Mouse (Mus musculus) ES-E14 (cell line): ENCODE measurements around the gene Tctn1. TPM values are rescaled to one million over a fixed set of nuclear protein-coding genes. Genes with fewer than 3 reads are reported as not detected.

ENCODE experiments used
- DNase-seq: peaks from one replicate; pipeline ENCODE4 v3.0.0-alpha.2; 2013; ENCODE audit warnings: low read depth, low spot score
- H3K27ac ChIP-seq: 2 replicates; pipeline ENCODE4 v1.5.1; 2012; ENCODE audit warnings: low read depth, mild to moderate bottlenecking, low read length, moderate library complexity, mixed read lengths; ENCODE audit not compliant: poor library complexity, insufficient read depth, severe bottlenecking
- H3K36me3 ChIP-seq: 2 replicates; pipeline ENCODE4 v1.6.1; 2012; ENCODE audit warnings: mild to moderate bottlenecking, low read length, moderate library complexity, mixed read lengths; ENCODE audit not compliant: control insufficient read depth, poor library complexity, insufficient read depth, severe bottlenecking
- H3K4me1 ChIP-seq, 2 experiments: fragments of 150-350 bp in 1 of 2; sonication (generic) in 1 of 2; 2 replicates each; pipeline ENCODE4 v1.6.1; 2012; ENCODE audit warnings: low read length in 2 of 2, mild to moderate bottlenecking in 1 of 2, mixed read lengths in 1 of 2; ENCODE audit not compliant: control insufficient read depth in 2 of 2, insufficient read depth in 2 of 2, poor library complexity in 1 of 2
- H3K4me3 ChIP-seq, 2 experiments: fragments of 150-350 bp in 1 of 2; sonication (generic) in 1 of 2; 2 replicates each; pipeline ENCODE4 v1.5.1; 2012; ENCODE audit warnings: low read length in 2 of 2, low read depth in 1 of 2, mild to moderate bottlenecking in 1 of 2, mixed read lengths in 1 of 2; ENCODE audit not compliant: insufficient read depth in 1 of 2, poor library complexity in 1 of 2, severe bottlenecking in 1 of 2
- H3K9ac ChIP-seq: 2 replicates; pipeline ENCODE4 v1.6.1; 2012; ENCODE audit warnings: low read depth, mild to moderate bottlenecking, low read length, mixed read lengths; ENCODE audit not compliant: poor library complexity, insufficient read depth, severe bottlenecking
- H3K9me3 ChIP-seq: fragments of 150-350 bp; sonication (generic); 2 replicates; pipeline ENCODE4 v1.6.1; 2012; ENCODE audit warnings: low read depth, mild to moderate bottlenecking, low read length; ENCODE audit not compliant: control insufficient read depth, insufficient read depth
- CHD2 ChIP-seq: IDR thresholded peaks from 2 replicates; pipeline ENCODE4 v1.6.1; 2014; ENCODE audit warnings: mild to moderate bottlenecking, low read depth, low read length, inconsistent platforms
- HCFC1 ChIP-seq: IDR thresholded peaks from 2 replicates; pipeline ENCODE4 v1.6.1; 2012; ENCODE audit warnings: low read length, inconsistent platforms, borderline replicate concordance; ENCODE audit not compliant: insufficient read depth
- MAFK ChIP-seq: IDR thresholded peaks from 2 replicates; pipeline ENCODE4 v1.6.1; 2014; ENCODE audit warnings: mild to moderate bottlenecking, low read depth, low read length, inconsistent platforms; ENCODE audit not compliant: insufficient read depth
- ZC3H11A ChIP-seq: IDR thresholded peaks from 2 replicates; pipeline ENCODE4 v1.6.1; 2012; ENCODE audit warnings: low read depth, mild to moderate bottlenecking, inconsistent platforms, low read length, borderline replicate concordance
- ZNF384 ChIP-seq: IDR thresholded peaks from 2 replicates; pipeline ENCODE4 v1.6.1; 2012; ENCODE audit warnings: low read depth, low read length, inconsistent platforms
- in situ Hi-C, 2 experiments: fragments of 600-800 bp; cut with MboI; formaldehyde crosslinking; loops; one replicate each; pipeline ENCODE4 v1.15.1; 2025; ENCODE audit warnings: low sequenced_read_pairs in 2 of 2, inconsistent platforms in 1 of 2; ENCODE audit not compliant: unreplicated experiment in 2 of 2
- total RNA-seq: library from RNA; depleted of rRNA; stranded (reverse); fragments of 300-350 nt; gene quantifications from 2 replicates; pipeline ENCODE4 v1.2.3, GENCODE M21; 2012; rRNA removed

Gene Tctn1
- total RNA-seq, result 15.4 and 23.7 TPM in 2 replicates

- peak within 1 kb of the TSS; percentile 94 for H3K9ac ChIP-seq
- no peak within 1 kb of the TSS for H3K27ac ChIP-seq
- H3K9me3 ChIP-seq, result no peaks in the 10 kb centered on the region
Measured at GRCm38 (mm10) chr5:122263933-122264905, at the start of gene Tctn1. Gene Tctn1, minus strand, starts transcription at chr5:122264460.

GRCm38 (mm10) chr5:122312942-122313684, 48.9 kb upstream of the Tctn1 start:
- no peak overlapping the region for H3K27ac ChIP-seq
- H3K4me1 ChIP-seq, result peaks cover 3 to 28% of the 10 kb centered on the region in 2 experiments; a peak in 3 of 4 replicates
- no peak overlapping the region for H3K9ac ChIP-seq
- in situ Hi-C loops, result no loop called here
- DNase-seq, result no peak
- H3K4me3 ChIP-seq, result no peak overlapping the region
- no peaks in the 10 kb centered on the region for H3K9me3 ChIP-seq
- H3K36me3 ChIP-seq, result peaks cover 32% of the 10 kb centered on the region; the same call in 1 of the 2 replicates
- TF ChIP-seq ZC3H11A, result no peak
- TF ChIP-seq HCFC1, result no peak
- no peak for TF ChIP-seq CHD2
- no peak for TF ChIP-seq ZNF384
- no peak for TF ChIP-seq MAFK

More at GRCm38 (mm10) chr5:122263933-122264905, at the start of gene Tctn1:
- peak; percentile 93 for DNase-seq
- H3K4me1 ChIP-seq, result peaks cover 5 to 7% of the 10 kb centered on the region in 2 experiments; a peak in 2 of 4 replicates
- in situ Hi-C loops, result no loop called here
- H3K36me3 ChIP-seq, result no peaks in the 10 kb centered on the region
- peak within 1 kb of the TSS; percentile 61 to 74 for H3K4me3 ChIP-seq
- TF ChIP-seq CHD2 (no peak), HCFC1 (no peak), MAFK (no peak), ZNF384 (no peak)

GRCm38 (mm10) chr5:122312346-122312745, 48.1 kb upstream of the Tctn1 start:
- H3K9ac ChIP-seq, result no peak overlapping the region
- H3K9me3 ChIP-seq, result no peaks in the 10 kb centered on the region
- in situ Hi-C loops, result no loop called here
- H3K4me1 ChIP-seq, result peaks cover 3 to 23% of the 10 kb centered on the region in 2 experiments; a peak in 3 of 4 replicates
- no peak overlapping the region; the same call in 1 of the 2 replicates for H3K27ac ChIP-seq
- no peak overlapping the region for H3K4me3 ChIP-seq
- no peak for DNase-seq
- H3K36me3 ChIP-seq, result peaks cover 33% of the 10 kb centered on the region; the same call in 1 of the 2 replicates
- TF ChIP-seq MAFK (no peak), ZNF384 (no peak), HCFC1 (no peak), ZC3H11A (no peak), CHD2 (no peak)

GRCm38 (mm10) chr5:122311692-122312091, 47.4 kb upstream of the Tctn1 start:
- Histone ChIP-seq H3K4me3 (no peak overlapping the region), H3K4me1 (peaks cover 3 to 17% of the 10 kb centered on the region in 2 experiments; a peak in 3 of 4 replicates), H3K9me3 (no peaks in the 10 kb centered on the region), H3K27ac (no peak overlapping the region), H3K36me3 (peaks cover 30% of the 10 kb centered on the region; the same call in 1 of the 2 replicates), H3K9ac (no peak overlapping the region)
- in situ Hi-C loops, result no loop called here
- DNase-seq, result no peak
- TF ChIP-seq ZC3H11A (no peak), MAFK (no peak), ZNF384 (no peak), CHD2 (no peak), HCFC1 (no peak)
